Mouse (Mus musculus): ENCODE measurements around the gene Lrrc4c.

Gene Lrrc4c

DNA sequence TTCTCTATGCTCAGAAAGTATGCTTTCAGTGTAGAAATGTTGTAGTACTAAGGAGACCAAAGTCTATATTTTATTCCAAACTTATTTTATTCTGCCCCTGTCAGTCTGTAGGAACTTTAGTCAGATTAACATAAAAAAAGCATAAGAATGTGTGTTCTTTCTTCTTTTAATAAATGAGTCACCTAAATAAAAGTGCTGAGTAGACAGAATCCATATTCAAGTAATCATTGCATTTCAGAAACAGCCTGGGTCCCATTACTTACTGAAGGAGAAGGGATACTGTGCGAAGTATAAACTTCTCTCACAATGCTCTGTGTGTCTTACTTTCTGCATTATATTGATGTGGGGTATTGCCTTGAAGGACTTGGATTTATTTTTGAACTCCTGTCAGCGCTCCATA is 255.8 kb downstream of the Lrrc4c start:
- no peak for DNase-seq

DNA sequence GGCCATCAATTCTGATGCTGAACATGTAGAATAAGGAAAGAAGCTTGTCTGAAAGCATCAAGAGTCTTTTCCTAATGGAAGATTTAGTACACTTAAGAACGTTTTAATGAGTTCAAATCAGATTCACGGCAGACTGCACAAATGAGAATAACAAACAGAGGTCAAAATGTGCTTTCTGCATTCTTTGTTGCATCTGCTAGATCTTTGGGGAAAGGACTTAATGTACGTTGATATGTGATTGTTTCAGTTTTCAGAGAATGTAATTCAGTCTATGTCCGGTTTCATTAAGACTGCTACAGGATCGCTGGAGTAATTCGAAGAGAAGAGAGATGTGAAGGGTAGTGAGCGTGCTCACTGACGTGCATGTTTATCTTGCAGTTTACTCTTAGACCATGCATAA is 259.7 kb downstream of the Lrrc4c start:
- no peak for DNase-seq

DNA sequence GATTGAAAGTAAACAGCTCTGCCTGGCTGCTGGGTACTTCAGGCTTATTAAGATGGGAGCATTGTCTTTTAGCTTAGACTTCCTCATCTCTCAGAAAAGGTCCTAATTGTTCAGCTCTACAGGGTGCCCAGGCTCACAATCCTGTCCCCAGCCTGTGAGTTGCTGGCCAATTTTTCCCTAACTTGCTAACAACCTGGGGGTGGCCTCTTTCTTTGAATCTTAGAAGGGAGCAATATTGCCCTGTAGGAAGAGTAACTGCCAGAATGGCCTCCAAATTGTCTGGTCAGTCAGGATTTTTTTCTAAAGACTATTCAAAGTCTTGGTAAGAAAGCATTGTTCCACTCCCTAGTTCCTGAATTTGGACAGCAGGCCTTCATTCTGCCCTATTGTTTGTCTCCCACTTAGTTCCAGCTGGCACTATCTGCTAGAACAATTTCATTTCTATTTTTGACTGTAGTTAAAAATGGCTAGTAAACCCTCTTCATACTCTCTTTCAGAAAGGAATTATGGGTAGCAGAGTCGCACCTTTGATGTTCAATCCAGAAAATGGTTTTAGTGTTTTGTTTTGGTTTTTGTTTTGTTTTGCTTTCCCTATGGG is 262.3 kb downstream of the Lrrc4c start:
- no peak for DNase-seq

DNA sequence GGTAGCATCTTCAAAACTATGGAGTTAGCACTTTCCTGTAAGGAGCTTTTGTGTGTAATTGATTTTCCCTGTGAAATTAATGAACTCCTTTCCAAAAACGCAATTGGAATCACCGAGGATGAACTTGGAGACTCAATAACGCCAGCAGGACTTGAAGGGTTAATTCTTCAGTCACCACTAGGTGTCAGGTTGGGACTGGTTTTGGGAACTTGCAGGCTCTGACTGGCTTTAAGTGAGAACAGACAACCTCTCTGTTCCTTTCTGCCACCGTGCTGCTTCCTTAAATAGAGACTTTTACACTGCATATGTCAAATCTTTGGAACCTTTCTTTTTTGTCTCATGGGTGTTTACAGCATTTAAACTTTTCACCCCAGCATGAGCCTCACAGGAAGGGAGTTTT is 267.7 kb downstream of the Lrrc4c start:
- DNase-seq = no peak

GRCm38 (mm10) chr2:96604801-96605200 is 286.8 kb downstream of the Lrrc4c start:
- no peak for DNase-seq

- no peak for DNase-seq
Measured at GRCm38 (mm10) chr2:96614121-96614520, 296.2 kb downstream of the Lrrc4c start.

GRCm38 (mm10) chr2:96618691-96619205 is 300.8 kb downstream of the Lrrc4c start:
- DNase-seq = no peak

DNA sequence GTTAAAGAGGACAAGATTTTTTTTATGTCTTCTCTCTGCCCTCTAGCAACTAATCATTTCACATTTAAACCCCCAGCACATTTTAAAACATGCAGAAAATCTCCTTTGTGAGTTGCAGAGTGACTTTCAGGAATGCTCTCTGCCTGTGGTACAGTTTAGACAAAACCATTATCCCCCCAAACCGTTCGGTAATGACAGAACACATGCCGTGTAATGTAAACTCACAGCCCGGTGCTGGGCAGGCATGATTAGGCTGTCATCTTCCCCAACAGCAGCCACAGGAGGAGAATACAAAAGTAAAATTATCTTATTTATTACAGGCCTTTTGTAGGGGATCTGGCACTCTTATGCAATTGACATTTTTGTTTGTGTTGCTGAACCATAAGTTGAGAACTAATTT is 349.1 kb downstream of the Lrrc4c start:
- no peak for DNase-seq

GRCm38 (mm10) chr2:96681806-96682205 is 363.8 kb downstream of the Lrrc4c start:
- no peak for DNase-seq

DNA sequence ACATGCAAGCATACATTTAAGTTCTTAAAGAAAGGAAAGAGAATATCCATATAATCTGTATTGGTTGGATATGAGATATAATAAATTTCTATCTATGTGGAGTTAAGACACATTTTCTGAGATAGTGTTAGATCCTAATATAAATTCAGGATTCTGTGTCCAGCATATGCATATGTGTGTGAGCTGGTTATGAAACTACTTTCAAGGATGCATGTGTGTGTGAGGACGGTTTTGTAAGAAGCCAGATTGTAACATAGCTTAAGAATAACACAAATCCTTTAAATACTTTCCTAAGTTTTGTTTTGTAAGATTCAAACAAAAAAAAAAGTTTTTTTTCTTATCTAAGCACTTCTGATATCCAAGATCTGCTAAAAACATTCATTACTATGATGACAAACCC is 367.4 kb downstream of the Lrrc4c start:
- no peak for DNase-seq

- DNase-seq = no peak
Measured at GRCm38 (mm10) chr2:96705004-96705403, 387.0 kb downstream of the Lrrc4c start.

- no peak for DNase-seq
Measured at GRCm38 (mm10) chr2:96707772-96708350, 389.9 kb downstream of the Lrrc4c start.

- DNase-seq = no peak
Measured at GRCm38 (mm10) chr2:96714561-96714960, 396.6 kb downstream of the Lrrc4c start.

GRCm38 (mm10) chr2:96717353-96717752 is 399.4 kb downstream of the Lrrc4c start:
- DNase-seq = no peak

DNA sequence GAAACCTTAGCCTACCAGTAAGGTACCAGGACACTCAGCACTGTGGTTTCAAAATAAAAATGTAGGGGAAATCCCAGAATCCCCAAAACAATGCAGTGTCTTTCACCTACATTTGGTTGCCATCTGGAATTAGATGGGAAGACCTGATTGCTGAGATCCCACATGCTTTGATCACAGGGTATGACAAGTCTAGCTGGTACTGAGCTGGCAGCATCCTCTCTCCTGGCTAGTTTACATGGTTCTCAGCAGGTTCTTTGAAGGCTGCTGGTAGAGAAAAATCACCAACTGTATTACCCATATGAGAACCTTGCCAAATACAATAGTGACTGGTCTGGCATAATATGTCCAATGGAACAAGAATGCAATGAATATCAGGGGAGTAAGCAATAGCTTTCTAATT is 405.4 kb downstream of the Lrrc4c start:
- no peak for DNase-seq

DNA sequence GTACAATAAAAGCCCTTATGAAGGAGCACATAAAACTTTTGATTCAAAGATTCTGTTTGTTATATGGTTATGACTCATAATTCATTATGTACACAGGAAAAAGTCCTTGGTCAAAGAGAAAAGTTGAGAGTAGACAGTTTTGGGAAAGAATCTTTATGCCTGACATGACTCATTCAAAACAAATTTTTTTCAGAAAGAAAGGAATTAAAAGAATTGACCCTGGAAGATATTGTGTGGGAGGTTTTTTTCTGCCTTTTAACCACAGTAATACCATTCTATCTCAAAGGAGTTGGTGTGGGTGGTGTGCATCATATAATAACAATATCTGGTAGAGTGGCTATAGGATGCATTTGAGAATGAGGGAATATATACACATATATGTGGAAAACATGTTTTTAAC is 418.1 kb downstream of the Lrrc4c start:
- DNase-seq = no peak

DNA sequence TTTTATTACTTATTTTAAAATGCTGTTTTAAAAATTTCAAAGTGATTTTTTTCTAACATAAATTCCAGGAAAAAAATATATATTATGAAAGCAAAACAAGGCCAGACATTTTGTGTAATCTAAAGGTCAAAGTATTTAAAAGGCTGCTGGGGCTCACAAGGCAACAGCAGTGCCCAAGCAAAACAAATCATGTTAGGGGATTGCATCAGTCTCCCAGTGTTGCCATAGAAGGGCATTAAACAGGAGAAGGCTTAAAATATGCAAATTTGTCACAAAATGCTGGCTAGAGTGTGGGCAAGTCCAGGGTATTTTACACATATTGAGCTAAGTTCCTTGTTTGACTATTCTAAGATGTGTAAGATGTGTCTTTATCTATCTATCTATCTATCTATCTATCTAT is 437.1 kb downstream of the Lrrc4c start:
- DNase-seq = no peak

DNA sequence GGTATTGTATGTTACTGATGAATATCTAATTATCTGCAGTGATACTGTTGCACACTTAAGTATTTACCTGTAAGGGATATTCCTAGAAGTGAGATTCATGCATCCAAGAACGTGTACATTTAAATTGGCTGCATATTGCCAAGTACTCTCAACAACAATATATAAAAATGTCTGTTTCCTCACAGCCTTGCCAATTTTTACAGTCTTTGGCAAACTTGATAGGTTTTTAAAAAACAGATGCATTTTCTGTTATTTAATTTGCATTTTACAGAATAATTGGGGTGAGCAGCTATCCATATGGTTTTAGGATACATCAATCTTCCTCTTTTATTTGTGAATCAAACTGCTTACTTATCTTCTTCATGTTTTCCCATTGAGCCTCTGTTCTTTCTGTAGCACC is 439.7 kb downstream of the Lrrc4c start:
- no peak for DNase-seq

GRCm38 (mm10) chr2:96763538-96763937 is 445.6 kb downstream of the Lrrc4c start:
- DNase-seq = no peak

- DNase-seq = no peak
Measured at GRCm38 (mm10) chr2:96775376-96775775, 457.4 kb downstream of the Lrrc4c start.

- DNase-seq = no peak
Measured at GRCm38 (mm10) chr2:96796681-96797385, 478.9 kb downstream of the Lrrc4c start.

- no peak for DNase-seq
Measured at GRCm38 (mm10) chr2:96850839-96851396, 532.9 kb downstream of the Lrrc4c start.

- DNase-seq = no peak
Measured at GRCm38 (mm10) chr2:96853797-96854196, 535.8 kb downstream of the Lrrc4c start.

- no peak for DNase-seq
Measured at GRCm38 (mm10) chr2:96876062-96876461, 558.1 kb downstream of the Lrrc4c start.

Measured in spleen, adult 18-20 months (tissue).